Mouse (Mus musculus): ENCODE results near the gene Fam217b.

The Fam217b gene

GRCm38 (mm10) chr2:178437311-178437710 lies 23.0 kb downstream of the Fam217b start:
- no peak for DNase-seq (ENCODE audit: low spot score in 2 of 2)

- no peak for DNase-seq (ENCODE audit: low spot score in 2 of 2)
These were observed 35.1 kb downstream of the Fam217b start for GRCm38 (mm10) chr2:178449386-178449785.

GRCm38 (mm10) chr2:178450236-178450635 lies 35.9 kb downstream of the Fam217b start:
- DNase-seq (ENCODE audit: low spot score in 2 of 2) = no peak

- no peak for DNase-seq (ENCODE audit: low spot score in 2 of 2)
These were observed 36.6 kb downstream of the Fam217b start for GRCm38 (mm10) chr2:178450961-178451360.

- no peak for DNase-seq (ENCODE audit: low spot score in 2 of 2)
These were observed 40.6 kb downstream of the Fam217b start for GRCm38 (mm10) chr2:178454664-178455516.

- DNase-seq (ENCODE audit: low spot score in 2 of 2) = no peak
These were observed 43.1 kb downstream of the Fam217b start for GRCm38 (mm10) chr2:178457414-178457813.

- no peak for DNase-seq (ENCODE audit: low spot score in 2 of 2)
These were observed 46.0 kb downstream of the Fam217b start for GRCm38 (mm10) chr2:178460353-178460752.

GRCm38 (mm10) chr2:178471546-178472480 lies 57.5 kb downstream of the Fam217b start:
- no peak for DNase-seq (ENCODE audit: low spot score in 2 of 2)

- DNase-seq (ENCODE audit: low spot score in 2 of 2) = no peak
These were observed 59.6 kb downstream of the Fam217b start for GRCm38 (mm10) chr2:178473916-178474315.
